Mouse (Mus musculus): ENCODE measurements around the gene Pim3.
A peak's percentile ranks its signal among the peaks of the same experiment; 100 is the strongest.
"Not testable (repeated sequence)": the region's sequence is repeated elsewhere in the genome, so short reads cannot be mapped to it uniquely, and the experiment has no call there.

Pim3 gene

GRCm38 (mm10) chr15:88861772-88862622 lies at the start of gene Pim3:
TSS of gene Pim3 (plus strand) at chr15:88862186.
- peak; percentile 98 for DNase-seq

- no peak for DNase-seq
Observed at GRCm38 (mm10) chr15:88813262-88813661, 48.7 kb upstream of the Pim3 start.

- not testable (repeated sequence) for DNase-seq
Observed at GRCm38 (mm10) chr15:88813873-88814272, 48.1 kb upstream of the Pim3 start.

DNA sequence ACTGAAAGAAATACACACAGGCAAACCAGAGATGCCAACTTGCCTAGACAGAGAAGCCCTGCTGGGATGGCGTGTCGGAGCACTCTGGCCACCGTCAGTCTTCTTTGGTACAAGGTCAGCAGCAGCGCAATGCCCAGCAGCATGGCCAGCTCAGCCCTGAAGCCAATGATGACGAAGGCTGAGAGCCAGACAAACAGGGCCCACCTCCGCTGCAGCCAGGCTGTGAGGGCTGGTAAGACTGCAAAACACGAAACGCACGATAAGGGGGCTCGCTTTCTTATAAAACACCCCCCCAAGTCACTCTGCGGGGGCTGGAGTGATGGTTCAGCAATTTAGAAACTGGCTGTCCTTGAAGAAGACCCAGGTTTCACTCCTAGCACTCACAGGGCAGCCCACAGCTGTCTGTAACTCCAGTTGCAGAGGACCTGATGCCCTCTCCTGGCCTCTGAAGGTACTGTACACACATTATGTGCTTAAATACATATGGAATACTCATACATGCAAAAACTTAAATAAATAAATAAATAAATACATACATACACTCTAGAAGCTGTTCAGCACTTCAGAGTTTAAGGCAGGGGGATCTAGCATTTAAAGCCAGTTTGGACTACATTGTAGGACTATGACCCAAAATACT lies 47.5 kb upstream of the Pim3 start:
- DNase-seq: no peak

- DNase-seq: no peak
Observed at GRCm38 (mm10) chr15:88815196-88815700, 46.7 kb upstream of the Pim3 start.

- peak; percentile 100 for DNase-seq
Observed at GRCm38 (mm10) chr15:88819026-88819905, 42.7 kb upstream of the Pim3 start, which contains the start of the genes Alg12 and Creld2. TSS of gene Alg12 (minus strand) at chr15:88819318. TSS of gene Creld2 (plus strand) at chr15:88819646.

GRCm38 (mm10) chr15:88819906-88820303 lies 42.1 kb upstream of the Pim3 start:
- no peak for DNase-seq

- no peak for DNase-seq
Observed at GRCm38 (mm10) chr15:88821403-88821802, 40.6 kb upstream of the Pim3 start.

DNA sequence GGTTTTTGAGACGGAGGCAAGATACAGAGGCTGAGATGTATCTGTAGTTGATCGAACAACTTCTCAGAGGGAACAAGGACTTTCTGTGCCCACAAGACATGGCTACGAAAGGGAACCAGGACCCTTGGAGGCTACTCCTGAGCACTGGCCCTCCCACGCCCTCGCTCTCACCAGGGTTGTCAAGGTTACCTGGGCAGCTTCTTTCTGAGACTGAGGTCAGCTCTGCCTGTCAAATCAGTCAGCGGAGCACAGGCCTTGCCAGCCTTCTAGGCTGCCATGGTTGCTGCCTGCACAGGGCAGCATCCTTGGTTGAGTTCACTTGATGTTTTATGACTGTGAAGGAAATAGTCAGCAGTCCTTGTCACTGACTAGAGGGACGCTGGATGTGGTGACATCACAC lies 39.5 kb upstream of the Pim3 start:
- no peak for DNase-seq

DNA sequence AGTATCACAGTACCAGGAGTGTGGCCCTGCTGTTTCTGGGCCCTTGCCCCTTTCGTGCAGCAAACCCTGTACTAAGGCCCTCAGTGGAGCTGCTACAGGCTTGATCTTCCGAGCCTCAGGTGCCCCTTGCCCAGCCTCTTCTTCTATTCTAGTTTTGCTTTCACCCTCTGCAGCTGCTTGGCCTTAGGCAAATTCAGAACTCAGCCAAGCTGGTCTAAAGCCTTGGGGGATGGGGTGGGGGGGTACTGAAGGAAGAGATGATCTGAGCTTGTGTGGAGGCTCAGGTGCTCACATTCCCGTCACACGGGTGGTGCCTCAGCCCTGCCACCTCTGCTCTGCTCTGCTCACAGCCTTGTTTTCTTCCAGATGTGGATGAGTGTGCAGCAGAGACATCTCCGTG lies 38.6 kb upstream of the Pim3 start:
- DNase-seq: no peak

GRCm38 (mm10) chr15:88827466-88827865 lies 34.5 kb upstream of the Pim3 start:
- DNase-seq: no peak

DNA sequence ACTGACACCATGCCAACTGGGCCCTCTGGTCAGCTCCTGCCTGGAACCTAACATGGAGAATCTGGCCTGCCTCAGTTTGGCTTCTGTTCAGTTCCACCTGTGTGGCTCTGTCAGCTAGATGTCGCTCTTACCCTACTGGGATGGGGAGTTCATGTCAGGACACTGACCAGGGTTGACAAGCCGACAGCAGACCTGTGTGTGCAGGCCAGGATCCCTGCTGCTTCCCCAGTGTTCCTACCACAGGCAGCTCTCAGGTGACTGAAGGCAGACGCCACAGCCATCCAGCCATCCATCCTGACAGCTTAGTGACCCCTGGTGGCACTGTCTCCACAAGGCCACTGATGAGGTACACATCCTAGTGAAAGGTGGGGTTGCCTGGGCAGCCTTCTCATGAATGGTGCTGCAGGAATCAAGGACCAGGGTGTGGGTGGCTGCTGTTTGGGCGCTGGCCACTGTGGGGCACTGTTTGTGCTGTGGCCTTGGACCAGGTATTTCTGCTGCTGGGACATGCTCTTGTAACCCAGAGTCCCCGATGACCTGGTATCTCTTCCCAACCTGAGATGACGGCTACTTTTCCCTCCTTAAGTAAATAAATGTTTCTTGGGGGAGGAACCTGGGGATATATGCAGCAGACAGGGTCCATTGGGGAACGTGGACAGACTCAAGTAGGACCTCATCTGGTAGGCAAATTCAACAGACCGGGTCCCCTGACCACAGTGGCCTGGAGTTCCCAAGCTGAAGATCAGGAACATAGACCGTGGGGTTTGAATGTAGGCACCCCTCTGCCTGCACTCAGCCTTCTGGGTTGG lies 33.8 kb upstream of the Pim3 start:
- DNase-seq: peak; percentile 85

- peak; percentile 96 for DNase-seq
Observed at GRCm38 (mm10) chr15:88828800-88829705, 32.9 kb upstream of the Pim3 start.

- peak; percentile 59 for DNase-seq
Observed at GRCm38 (mm10) chr15:88829791-88830440, 32.1 kb upstream of the Pim3 start.

DNA sequence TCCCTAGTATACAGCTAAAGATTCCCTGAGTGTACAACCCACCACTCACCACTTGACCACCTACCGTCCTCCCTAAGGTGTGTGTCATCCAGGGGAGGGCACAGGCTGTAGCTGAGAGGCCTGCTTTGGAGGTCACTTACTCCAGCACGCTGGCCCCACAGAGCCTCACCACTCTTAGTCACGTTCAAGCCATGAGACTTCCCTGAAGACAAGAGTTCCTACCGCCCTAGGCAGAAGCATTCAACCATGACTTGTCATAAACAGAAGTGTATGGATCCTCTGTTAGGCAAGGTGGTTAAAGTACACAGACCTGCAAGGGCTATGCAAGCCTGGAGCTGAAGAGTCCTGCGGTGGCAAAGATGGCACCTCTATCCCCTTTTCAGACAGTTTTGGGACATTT lies 31.3 kb upstream of the Pim3 start:
- DNase-seq: peak; percentile 24

- DNase-seq: peak; percentile 91
Observed at GRCm38 (mm10) chr15:88831482-88831881, 30.5 kb upstream of the Pim3 start.

DNA sequence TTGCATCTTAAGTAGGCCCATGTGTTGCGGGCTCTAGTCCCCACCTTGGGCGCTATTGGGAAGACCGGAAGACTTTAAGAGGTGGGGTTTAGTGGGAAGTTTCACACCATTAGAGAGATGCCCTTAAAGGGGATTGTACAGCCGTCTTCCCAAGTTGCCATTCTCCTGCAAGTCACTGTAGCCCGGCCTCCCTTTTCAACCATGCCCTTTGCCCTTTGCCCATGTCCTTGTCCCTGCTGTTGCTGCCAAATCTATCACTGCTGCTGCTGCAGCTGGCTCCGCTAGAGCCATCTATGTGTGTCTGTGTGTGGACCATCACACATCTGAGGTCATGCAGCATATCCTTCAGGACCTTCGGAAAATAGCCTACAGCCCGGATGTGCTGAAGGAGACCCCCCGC lies 29.4 kb upstream of the Pim3 start:
- DNase-seq: no peak

- peak; percentile 45 for DNase-seq
Observed at GRCm38 (mm10) chr15:88836031-88836430, 26.0 kb upstream of the Pim3 start.

DNA sequence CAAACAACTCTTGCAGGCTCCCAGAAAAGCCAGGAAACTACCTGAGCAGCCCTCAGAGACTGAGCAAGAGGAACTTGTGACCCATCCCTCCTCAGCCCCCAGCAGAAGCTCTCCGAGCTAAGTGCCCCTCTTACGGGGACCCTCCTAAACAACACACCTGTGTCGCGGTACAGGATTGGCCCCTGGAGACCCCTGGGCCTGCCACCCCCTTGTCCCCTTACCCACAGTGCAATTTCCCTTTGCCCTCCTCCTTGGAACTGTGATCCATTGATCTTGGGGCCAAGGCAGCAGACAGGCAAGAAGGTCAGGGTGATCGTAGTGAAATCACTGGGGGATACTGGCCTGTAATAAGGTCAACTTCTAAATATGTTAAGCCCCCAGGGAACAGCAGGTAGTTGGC lies 25.4 kb upstream of the Pim3 start:
- DNase-seq: no peak

DNA sequence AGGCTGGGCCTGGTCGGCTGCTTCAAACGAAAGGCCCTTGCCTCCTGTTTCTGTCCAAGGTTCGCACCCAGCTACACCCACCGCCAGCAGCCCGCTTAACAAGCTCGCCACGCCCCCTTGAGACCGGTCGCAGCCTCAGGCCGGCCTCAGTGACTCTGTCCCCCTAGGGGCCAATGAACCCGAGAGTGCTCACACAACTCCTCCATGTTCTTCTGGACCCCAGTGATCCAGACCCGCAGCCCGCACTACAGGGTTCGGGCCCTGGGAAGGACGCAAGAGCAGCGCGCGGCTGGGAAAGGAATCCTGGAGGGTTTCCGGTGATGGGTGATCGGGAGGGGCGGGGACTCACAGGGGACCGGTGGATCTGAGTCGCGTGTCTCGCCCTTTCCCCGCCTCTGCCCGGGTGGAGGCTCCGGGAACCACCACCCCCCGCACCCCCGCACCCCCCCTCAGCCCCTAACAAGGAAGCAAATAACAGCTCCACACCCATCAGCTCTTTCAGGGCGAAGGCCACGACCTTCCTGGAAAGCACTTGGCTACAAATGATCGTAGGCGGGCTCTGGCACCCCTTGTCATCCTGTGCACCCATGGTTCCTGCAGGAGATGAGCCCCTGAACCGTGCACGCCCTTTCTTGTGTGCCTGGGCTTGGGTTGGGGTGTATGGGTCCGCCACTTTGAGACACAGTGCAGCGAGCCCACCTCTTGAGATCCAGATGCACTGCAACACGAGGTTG lies 24.6 kb upstream of the Pim3 start:
- peak; percentile 84 for DNase-seq

All from kidney, postnatal 10 days (tissue).